Mouse (Mus musculus) adipocyte (in vitro differentiated cells): ENCODE measurements around the gene Pla2g16.

Experiments
- DNase-seq: peaks from one replicate; pipeline ENCODE4 v3.0.0-alpha.2; 2016; ENCODE audit warnings: low spot score

Pla2g16 gene

GRCm38 (mm10) chr19:7557328-7557822, at the start of gene Pla2g16:
TSS of gene Pla2g16 (plus strand) at chr19:7557459.
- peak; percentile 96 for DNase-seq

GRCm38 (mm10) chr19:7508026-7508425, 49.2 kb upstream of the Pla2g16 start:
- DNase-seq = no peak

- DNase-seq = no peak
These were observed 40.8 kb upstream of the Pla2g16 start for GRCm38 (mm10) chr19:7516437-7516836.

- DNase-seq = no peak
These were observed 35.6 kb upstream of the Pla2g16 start for GRCm38 (mm10) chr19:7521619-7522018.

GRCm38 (mm10) chr19:7522856-7523255, 34.4 kb upstream of the Pla2g16 start:
- peak; percentile 84 for DNase-seq

GRCm38 (mm10) chr19:7523292-7523691, 34.0 kb upstream of the Pla2g16 start:
- peak; percentile 59 for DNase-seq

GRCm38 (mm10) chr19:7523781-7524180, 33.5 kb upstream of the Pla2g16 start:
- DNase-seq = no peak

GRCm38 (mm10) chr19:7524879-7525278, 32.4 kb upstream of the Pla2g16 start:
- no peak for DNase-seq

- DNase-seq = peak; percentile 84
These were observed 28.4 kb upstream of the Pla2g16 start for GRCm38 (mm10) chr19:7528639-7529428.

GRCm38 (mm10) chr19:7531906-7532305, 25.4 kb upstream of the Pla2g16 start:
- no peak for DNase-seq

- DNase-seq = no peak
These were observed 23.4 kb upstream of the Pla2g16 start for GRCm38 (mm10) chr19:7533891-7534290.

GRCm38 (mm10) chr19:7548924-7549323, 8.3 kb upstream of the Pla2g16 start:
- no peak for DNase-seq

GRCm38 (mm10) chr19:7551550-7552300, 5.5 kb upstream of the Pla2g16 start:
- DNase-seq = peak; percentile 65

GRCm38 (mm10) chr19:7552301-7552673, 5.0 kb upstream of the Pla2g16 start:
- peak; percentile 60 for DNase-seq

- no peak for DNase-seq
These were observed 3.8 kb upstream of the Pla2g16 start for GRCm38 (mm10) chr19:7553441-7553840.

GRCm38 (mm10) chr19:7554881-7555280, 2.4 kb upstream of the Pla2g16 start:
- DNase-seq = no peak

GRCm38 (mm10) chr19:7556641-7557040, 618 bp upstream of the Pla2g16 start:
- DNase-seq = no peak

- DNase-seq = no peak
These were observed 585 bp downstream of the Pla2g16 start for GRCm38 (mm10) chr19:7557844-7558243.

- peak; percentile 46 for DNase-seq
These were observed 1.4 kb downstream of the Pla2g16 start for GRCm38 (mm10) chr19:7558675-7559074.

- peak; percentile 52 for DNase-seq
These were observed 2.7 kb downstream of the Pla2g16 start for GRCm38 (mm10) chr19:7559986-7560385.

- DNase-seq = no peak
These were observed 4.2 kb downstream of the Pla2g16 start for GRCm38 (mm10) chr19:7561456-7561855.

GRCm38 (mm10) chr19:7562601-7563129, 5.4 kb downstream of the Pla2g16 start:
- DNase-seq = peak; percentile 51

- DNase-seq = no peak
These were observed 6.4 kb downstream of the Pla2g16 start for GRCm38 (mm10) chr19:7563676-7564075.
